Mouse (Mus musculus) megakaryocyte-erythroid progenitor cell, adult 5-6 weeks (primary cell): ENCODE results near the gene Ndufa7. TPM values are rescaled to one million over a fixed set of nuclear protein-coding genes. Genes with fewer than 3 reads are reported as not detected.
"Not testable (repeated sequence)": the region's sequence is repeated elsewhere in the genome, so short reads cannot be mapped to it uniquely, and the experiment has no call there.

Source experiments
- ATAC-seq: replicated peaks from 2 replicates; pipeline ENCODE4 v1.8.0; 2016; ENCODE audit warnings: mild to moderate bottlenecking, inconsistent platforms; ENCODE audit not compliant: severe bottlenecking, poor library complexity, low FRiP score, low TSS enrichment
- total RNA-seq, 2 experiments: library from RNA; stranded (forward) in 1 of 2; stranded (reverse) in 1 of 2; fragments of 200-1000, 215-1000 nt in 1 of 2; fragments of >200 nt in 1 of 2; fragmentation: Nextera tagmentation in 1 of 2; gene quantifications; 2 replicates each; pipeline ENCODE4 v1.2.3; 2014 to 2017

The Ndufa7 gene
- total RNA-seq, 2 experiments from 2014 or later = 85.6 to 261 TPM

DNA sequence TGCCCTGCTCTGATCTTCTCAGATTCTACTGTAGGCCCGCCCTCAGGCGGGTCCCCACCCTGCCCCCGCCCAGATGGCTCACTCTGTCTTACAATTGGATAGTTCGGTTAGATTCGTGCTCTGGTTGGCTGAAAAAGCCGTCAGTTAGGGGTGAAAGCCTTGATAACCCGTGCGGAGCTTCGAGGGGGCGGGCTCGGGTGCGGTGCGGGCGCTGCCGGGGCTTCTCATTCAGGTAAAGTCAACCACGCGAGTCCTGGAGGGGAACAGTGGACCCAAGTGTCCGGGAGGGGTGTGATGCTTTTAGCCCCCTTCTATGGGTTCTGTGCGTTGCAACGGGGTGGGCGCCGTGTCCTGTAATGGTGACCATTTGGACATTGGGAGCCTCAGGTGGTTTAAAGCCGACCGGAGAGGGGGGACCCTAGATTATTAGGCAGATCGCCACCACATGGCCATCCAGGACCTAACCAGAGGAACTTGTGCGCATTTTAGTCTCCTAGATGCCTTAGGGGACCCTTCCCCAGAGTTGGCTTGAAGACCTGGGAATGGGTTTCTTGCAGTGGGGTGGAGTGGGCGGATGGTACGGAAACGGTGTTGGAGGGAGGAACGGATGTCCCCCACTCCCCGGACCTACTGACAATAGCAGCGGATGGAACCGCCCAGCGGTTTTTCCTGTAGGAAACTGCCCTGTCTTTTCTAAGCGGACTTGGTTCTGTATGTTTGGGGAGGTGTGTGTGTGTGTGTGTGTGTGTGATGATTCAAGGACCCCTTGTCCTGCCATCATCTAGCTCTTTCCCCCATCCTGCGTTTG, 13.8 kb upstream of the Ndufa7 start, which contains the start of gene Kank3:
Gene Kank3 (plus strand): TSS at position 186 of the 808 bp plus-strand sequence.
- ATAC-seq = peak; percentile 98

DNA sequence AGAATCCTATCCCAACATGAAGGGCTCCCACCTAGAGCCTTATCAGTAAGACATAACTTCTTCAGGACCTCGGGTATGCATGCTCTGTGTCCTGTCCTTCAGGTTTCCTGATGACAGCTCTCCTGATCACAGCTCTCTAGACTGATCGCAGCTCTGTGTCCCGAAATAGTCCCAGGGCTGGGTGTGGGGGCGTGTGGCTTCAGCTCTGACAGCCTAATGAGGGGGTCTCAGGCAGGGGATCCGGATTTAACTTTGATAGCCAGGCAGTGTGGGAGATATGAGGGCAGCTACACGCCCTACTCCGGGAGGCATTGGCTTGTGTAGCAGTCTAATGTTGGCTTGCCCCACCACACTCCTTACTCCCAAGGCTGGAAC, 13.2 kb upstream of the Ndufa7 start:
- 0 out of 2 replicates have a peak, but pooled peaks have one; percentile 1 for ATAC-seq

DNA sequence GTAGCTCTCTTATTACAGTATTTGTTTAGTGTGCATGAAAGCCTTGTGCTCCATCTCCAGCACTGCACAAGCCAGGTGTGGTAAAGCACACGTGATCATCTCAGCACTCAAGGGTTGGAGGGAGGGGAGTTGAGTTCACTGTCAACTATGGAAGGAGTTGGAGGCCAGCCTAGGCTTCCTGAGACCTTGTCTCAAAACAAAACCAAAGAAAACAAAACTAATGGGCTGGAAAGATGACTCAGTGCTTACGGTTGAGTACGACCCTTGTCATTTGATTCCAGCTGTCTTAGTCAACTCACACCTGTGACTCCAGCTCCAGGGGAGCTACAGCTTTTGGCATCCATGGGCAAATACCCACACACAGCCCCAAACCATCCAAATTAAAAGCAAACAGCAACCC, 11.9 kb upstream of the Ndufa7 start:
- ATAC-seq = no peak

DNA sequence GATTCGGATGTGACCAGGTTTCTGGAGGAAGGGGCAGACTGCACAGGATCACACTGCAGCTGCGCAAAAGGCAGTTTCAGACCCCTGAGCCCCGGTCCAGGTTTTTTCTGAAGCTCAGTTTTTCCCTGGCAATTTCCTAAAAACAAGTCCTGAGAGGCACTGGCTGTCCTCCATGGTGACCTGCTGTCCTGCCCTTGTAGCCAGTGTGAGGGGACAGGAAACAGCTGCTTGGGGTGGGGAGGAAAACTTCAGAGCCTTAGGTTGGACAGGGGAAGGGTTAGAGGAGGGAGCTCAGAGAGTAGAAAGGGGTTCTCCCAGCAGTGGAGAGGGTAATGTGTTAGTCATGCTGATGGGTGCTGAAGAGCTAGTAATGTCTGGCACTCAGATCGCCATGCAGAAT, 11.4 kb upstream of the Ndufa7 start:
- ATAC-seq = no peak

DNA sequence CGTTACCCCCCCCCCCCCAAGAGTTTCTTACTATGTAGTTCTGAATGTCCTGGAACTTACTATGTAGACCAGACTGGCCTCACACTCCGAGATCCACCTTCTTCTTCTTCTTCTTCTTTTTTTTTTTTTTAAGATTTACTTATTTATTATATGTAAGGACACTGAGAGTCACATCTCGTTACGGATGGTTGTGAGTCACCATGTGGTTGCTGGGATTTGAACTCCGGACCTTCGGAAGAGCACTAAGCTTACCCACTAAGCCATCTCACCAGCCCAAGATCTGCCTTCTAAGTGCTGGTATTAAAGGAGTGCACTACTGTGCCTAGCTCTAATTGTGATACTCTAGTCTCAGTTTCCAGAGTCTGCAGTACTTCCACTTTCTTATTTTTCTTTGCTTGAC, 9.0 kb upstream of the Ndufa7 start:
- ATAC-seq = no peak

DNA sequence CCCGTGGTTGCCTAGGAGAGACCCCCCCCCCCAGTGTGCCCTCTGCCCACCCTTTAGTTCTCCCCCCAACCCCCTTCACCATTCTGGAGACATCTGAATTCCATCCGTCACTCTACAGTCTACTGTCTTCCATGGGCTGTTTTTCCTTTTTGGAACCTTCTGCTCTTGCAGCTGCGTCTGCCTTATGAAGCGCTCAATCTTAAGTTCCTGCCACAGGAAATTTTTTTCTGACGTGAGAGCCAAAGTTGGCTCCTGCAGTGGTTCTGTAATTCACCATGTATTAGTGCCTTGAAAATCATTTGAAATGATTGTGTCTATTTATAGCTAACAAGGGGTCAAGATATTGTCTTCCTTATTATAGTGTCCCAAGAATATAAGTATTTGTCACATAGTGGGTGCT, 7.8 kb upstream of the Ndufa7 start:
- ATAC-seq = no peak

DNA sequence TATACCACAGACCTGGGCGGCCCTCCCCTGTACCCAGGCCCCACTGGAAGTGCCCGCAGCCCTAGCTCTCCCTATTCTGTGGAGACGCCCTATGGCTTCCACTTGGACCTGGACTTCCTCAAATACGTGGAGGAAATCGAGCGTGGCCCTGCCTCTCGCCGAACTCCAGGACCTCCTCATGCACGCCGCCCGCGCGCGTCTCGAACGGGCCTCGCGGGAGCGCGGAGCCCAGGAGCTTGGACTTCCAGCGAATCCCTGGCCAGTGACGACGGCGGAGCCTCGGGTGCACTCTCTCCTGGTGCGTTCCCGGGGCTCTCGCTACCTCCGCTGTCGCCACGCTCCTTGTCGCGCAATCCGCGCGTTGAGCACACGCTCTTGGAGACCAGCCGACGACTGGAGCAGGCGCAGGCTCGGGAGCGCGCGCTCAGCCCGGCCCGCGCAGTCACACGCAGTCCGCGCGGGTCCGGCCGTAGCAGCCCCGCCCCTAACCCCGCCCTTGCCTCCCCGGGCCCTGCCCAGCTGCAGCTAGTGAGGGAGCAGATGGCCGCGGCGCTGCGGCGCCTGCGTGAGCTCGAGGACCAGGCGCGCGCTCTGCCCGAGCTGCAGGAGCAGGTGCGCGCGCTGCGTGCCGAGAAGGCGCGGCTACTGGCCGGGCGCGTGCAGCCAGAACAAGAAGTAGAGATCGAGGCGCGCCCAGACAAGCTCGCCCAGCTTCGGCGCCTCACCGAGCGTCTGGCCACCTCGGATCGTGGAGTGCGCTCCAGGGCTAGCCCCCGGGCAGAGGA, 7.0 kb upstream of the Ndufa7 start:
- peak; percentile 80 for ATAC-seq

DNA sequence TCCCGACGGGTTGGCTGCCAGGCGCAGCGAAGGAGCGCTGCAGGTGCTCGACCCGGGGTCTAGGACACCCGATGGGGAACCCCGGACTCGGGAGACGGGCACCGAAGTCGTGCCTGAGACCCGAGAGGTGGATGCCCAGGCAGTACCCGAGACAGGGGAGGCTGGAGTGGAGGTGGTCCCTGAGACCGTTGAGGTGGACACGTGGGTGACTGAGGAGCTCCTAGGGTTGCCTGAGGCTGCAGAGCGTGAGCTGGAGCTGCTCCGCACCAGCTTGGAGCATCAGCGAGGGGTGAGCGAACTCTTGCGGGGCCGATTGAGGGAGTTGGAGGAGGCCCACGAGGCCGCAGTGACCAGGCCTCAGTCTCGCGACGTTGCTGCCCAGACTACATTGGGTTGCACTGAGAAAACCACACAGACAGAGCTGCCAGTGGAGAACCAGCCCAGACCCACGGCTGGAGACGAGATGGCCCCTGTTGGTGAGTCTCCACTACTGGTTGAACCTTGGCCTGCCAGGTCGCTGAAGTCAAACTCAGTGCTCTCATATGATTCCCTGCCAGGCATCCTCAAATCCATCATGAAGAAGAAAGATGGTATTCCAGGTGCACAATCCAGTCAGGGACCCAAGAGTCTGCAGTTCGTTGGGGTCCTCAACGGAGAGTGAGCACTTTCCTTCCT, 6.3 kb upstream of the Ndufa7 start:
- peak; percentile 12 for ATAC-seq

DNA sequence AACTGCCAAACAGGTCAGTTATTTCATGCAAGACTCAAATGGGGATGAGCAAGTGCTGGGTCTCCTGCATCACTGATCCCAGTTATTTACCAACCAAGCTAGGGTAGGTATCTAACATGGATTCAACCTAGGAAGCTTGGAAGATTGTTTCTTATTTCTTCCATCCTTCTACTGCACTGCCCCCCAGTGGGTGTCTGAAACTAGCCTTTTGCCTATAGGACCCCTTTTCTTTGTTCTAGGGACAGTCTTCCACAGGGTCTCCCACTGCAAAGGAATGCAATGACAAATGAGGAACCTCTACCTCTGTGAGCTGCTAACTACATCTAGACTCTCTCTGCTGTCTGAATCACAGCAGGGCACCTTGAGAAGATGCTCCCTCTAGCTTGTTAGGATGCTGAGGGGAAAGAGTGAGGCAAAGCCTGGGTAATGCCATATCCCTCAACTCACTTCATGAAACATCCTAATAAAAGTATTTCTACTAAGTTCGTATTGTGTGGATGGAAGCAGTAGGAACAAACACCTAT, 1.9 kb upstream of the Ndufa7 start:
- no peak for ATAC-seq

DNA sequence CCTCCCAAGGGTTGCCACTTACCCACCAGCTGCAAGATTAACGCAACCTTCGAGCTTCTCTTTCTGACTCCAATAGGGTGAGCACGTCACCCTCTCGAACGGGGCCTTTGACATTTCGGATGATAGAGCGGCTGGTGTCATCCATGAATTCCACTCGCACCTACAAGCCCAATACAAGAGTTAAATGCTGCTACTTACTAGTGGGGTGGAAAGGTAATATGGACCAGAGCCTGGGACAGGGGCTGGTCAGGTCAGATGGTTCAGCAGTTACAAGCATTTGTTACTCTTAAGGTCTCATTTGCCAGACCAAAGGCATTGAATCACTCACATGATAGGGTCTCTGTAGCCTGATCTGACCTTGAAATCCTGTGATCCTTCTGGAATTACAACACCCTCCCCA, 1.2 kb upstream of the Ndufa7 start:
- ATAC-seq = not testable (repeated sequence)

DNA sequence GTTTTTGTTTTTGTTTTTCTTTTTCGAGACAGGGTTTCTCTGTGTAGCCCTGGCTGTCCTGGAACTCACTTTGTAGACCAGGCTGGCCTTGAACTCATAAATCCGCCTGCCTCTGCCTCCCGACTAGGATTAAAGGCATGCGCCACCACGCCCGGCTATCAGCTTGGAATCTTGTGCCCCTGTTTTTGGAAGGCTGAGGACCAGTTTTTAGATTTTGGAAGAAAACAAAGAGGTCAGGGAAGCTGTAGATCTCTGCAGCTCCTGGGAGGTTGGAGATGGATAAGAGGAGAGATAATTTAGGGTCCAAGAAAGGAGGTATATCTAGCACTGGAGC, 592 bp downstream of the Ndufa7 start:
- ATAC-seq = not testable (repeated sequence)

DNA sequence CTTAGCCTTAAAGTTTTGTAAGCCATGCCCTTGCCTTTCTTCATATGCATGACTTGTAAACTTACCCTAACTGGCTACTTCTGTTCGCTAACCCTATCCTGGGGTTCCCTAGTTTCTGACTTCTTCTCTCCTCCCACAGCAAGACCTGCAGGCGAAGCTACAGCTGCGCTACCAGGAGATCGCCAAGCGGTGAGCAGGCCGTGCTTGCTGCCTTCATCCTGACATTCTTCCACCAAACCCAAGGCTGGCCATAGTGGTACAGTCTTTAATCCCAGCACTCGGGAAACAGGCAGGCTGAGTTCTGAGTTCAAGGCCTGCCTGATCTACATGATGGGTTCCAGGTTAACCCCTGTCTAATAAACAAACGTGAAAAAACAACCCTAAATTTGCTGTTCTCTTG, 1.1 kb downstream of the Ndufa7 start:
- ATAC-seq = no peak

DNA sequence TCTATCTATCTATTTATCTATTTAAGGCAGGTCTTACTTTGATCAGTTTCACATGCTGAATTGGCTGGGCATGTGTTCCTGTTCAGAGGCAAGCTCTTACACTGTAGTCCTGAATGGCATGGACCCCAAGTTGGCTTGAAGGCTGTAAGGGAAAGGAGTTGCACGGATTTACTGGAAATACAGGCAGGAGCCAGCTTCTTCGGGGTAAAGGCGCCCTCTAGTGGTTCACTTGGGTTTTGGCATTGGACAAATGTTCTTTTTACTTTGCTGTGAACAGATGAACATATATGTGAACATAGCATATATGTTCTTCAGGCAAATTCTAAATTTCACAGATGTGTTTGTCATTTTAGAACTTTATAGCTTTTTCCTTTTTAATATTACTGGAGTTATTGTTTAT, 2.5 kb downstream of the Ndufa7 start:
- peak; percentile 54 for ATAC-seq

DNA sequence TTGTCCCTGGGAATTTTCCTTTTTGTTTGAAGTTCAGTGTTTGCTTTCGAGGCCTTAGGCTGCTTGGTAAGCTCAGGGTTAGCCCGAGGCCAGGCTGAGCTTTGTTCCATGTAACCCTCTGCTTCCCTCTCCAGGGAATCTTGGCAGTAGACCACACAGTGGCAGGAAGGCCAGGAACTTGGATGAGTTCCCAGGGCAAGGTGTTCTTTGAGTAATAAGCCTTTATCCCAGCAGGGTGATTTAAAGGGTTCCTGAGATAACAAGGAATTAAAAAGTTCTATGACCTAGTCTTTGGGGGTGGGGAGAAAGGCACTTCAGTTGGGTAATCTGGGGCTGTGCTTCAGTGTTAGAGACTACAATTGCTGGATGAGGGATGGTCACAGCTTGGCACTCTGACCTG, 4.5 kb downstream of the Ndufa7 start:
- ATAC-seq = no peak

DNA sequence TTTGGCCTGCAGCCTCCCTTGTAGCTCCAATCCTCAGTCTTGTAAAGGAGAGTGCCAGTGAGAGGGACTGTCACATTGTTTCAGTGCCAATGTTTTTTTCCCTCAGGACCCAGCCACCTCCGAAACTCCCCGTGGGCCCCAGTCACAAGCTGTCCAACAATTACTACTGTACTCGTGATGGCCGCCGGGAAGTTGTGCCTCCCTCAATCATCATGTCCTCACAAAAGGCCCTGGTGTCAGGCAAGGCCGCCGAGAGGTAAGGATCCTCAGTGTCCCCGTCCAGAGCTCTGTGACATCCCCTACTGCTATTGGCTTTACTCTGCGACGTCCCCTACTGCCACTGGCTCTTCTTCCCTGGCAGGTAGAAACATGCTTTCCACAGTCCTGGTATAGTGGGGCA, 5.2 kb downstream of the Ndufa7 start:
- ATAC-seq = no peak

DNA sequence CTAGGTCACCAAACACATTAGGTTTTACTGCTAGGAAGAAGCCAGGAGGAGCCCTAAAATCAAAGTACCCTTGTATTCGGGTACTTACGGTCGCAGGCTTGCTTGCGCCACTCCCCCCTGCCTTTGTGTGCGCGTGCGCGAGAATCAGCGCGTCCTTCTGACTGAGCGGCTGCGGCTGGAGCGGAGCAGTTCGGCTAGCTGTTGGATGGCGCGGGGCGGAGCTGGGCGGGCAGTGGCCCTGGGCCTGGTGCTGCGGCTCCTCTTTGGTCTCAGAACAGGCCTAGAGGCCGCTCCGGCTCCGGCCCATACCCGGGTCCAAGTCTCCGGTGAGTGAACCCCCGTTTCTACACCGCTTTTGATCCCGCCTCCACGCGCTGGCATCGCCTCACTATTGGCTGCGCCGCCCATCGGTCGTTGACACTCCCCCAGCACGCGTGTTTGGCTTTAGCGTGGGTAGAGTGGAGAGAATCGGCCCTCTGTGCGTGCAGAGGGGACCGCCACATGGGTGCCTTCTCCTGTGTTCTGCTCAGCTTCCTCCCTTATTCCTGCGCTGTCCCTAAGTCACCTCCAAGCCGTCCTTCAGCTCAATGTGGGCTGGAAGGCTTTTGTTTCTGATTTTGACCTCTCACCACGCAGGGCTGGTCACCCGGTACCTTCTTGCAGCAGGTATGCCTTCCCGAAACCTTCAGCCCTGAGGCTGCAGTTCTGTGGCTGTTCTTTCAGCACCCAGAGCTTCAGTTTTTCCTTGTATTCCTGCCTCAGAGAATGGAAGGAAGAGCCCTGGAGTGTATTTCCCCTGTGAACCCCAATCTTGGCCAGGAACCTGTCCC, 18.8 kb downstream of the Ndufa7 start, which contains the start of gene Cd320:
Gene Cd320 (plus strand): TSS at position 126 of the 830 bp plus-strand sequence.
- ATAC-seq = peak; percentile 89

DNA sequence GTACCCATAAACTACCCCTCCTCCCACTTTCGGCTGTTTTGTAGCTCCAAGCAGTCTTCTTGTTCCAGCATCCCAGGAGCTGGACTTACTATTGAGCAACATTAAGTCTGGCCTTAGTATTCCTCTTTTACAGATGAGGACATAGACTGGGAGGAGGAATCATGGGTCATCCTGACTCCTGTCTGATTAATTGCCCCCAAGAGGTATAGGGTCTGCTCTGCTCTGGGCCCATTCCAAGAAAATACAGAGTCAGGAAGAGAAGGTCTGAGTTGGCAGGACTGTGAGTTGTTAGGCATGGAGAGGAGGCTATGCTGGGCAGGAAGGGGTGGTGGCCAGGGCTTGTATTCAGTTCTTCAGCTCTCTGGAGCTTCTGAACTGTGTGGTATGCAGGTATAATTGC, 19.8 kb downstream of the Ndufa7 start:
- no peak for ATAC-seq

DNA sequence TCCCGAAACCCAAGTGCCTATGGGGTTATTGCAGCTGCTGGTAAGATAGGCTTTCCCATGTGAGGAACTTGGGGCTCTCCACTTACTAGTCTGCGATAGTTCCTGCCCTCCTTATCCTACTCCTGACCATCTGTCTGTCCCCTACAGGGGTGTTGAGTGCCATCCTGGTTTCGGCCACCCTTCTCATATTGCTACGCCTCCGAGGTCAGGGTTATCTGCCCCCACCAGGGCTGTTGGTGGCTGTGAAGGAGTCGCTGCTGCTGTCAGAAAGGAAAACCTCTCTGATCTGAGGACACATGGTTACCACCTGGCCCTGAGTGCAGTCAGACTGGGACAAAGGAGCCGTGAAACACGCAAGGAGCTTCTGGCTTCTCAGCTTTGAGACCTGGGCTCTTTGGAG, 23.8 kb downstream of the Ndufa7 start:
- no peak for ATAC-seq

DNA sequence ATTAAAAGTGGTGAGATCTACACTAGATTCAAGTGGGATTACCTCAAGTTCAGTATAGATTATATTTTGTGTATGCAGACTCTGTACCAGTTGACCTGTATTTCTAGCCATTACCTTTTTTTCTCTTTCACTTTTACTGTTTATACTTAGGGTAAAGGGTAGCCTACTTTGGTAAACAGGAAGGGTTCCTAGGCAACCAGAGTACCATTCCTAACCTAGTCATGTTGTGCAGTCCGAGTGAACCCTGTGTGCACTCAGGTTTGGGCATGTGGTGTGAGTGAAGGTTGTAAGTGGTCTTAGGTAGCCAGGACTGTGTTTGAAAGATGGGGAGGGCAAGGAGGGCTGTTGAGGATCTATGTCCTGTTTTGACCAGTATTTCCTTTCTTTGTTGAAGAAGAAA, 27.0 kb downstream of the Ndufa7 start:
- no peak for ATAC-seq
